Mouse (Mus musculus): Measurements from ENCODE around the gene Pkd1l2.

DNA sequence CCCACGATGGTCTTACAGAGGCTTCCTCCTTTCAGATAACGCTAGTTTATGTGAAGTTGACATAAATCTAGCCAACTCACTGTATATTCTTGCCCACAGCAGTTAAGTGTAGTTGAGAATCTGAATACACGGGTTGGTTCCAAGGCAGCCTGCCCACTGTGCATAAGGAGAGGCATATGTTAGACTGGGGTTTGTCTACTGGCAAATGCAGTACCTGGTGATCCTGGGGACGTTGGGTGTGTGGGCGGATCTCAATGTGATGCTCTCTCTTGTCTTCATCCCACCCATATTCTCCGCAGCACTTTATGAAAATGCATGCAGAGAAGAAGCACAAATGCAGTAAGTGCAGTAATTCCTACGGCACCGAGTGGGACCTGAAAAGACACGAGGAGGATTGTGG, 127.8 kb downstream of the Pkd1l2 start:
- TF ChIP-seq CTCF (IDR thresholded peaks at IDR 0.05; ENCODE audit: control insufficient read depth, insufficient read depth, insufficient read length) (no peak), MAX (IDR thresholded peaks at IDR 0.05) (no peak), FOSL1 (IDR thresholded peaks at IDR 0.05; ENCODE audit: insufficient read depth, low read length, poor library complexity, severe bottlenecking) (no peak), MYOG (IDR thresholded peaks at IDR 0.05; ENCODE audit: control insufficient read depth, extremely low read depth, insufficient read length) (no peak)
